Mouse (Mus musculus) adrenal gland, adult (tissue): ENCODE measurements at regions not wholly inside any gene's neighbourhood (a gene's known extent, or its start where the extent isn't known, plus 50 kb on each side); places are given as distances from the start of the nearest gene placed in this dataset.

ENCODE experiments used
- DNase-seq, 2 experiments: peaks; one replicate each; pipeline ENCODE4 v3.0.0; 2022 to 2023; ENCODE audit warnings: low spot score in 1 of 2; ENCODE audit not compliant: inconsistent age in 2 of 2

- no peak for DNase-seq
Observed at GRCm38 (mm10) chr9:6609284-6609627, 339.6 kb upstream of the Ddi1 start.

GRCm38 (mm10) chr9:6608428-6609283, 339.0 kb upstream of the Ddi1 start:
- DNase-seq = no peak
